Mouse (Mus musculus) lung, adult 2 months (tissue): Measurements from ENCODE around the gene Dnajc9. TPM values are rescaled to one million over a fixed set of nuclear protein-coding genes. Genes with fewer than 3 reads are reported as not detected.

Experiments used
- DNase-seq: peaks from one replicate; pipeline ENCODE4 v3.0.0; 2022
- H3K4me1 ChIP-seq: fragments of 200-500 bp; 2 replicates; pipeline ENCODE4 v1.6.1; 2011; ENCODE audit warnings: low read length; ENCODE audit not compliant: control insufficient read depth, insufficient read depth
- H3K4me3 ChIP-seq: fragments of 200-500 bp; replicated peaks from 2 replicates; pipeline ENCODE3; 2011; ENCODE audit warnings: low read depth, mild to moderate bottlenecking, control low read depth, low read length; ENCODE audit errors: extremely low read depth
- CTCF ChIP-seq: fragments of 200-500 bp; IDR thresholded peaks from 2 replicates; pipeline ENCODE4 v1.5.1; 2011; ENCODE audit warnings: mild to moderate bottlenecking, low read length, control low read depth; ENCODE audit not compliant: insufficient read depth
- POLR2A ChIP-seq: fragments of 200-500 bp; IDR thresholded peaks from 2 replicates; pipeline ENCODE4 v1.6.1; 2011; ENCODE audit warnings: low read depth, mild to moderate bottlenecking, control low read depth, low read length, borderline replicate concordance; ENCODE audit errors: extremely low read depth
- WGBS: fragments of 180-500 bp; shearing (Covaris S2); methylation state at CpG from one replicate; pipeline ENCODE4 v1.1.7; 2018; 5-methylcytosine and 5-hydroxymethylcytosine counted together
- polyA plus RNA-seq: library from polyadenylated mRNA; depleted of rRNA; stranded (reverse); fragments of >200 nt; gene quantifications from 2 replicates; pipeline ENCODE4 v1.2.3, GENCODE M21; 2012; rRNA removed

Dnajc9 gene
- polyA plus RNA-seq, 1 experiment, result 17.5 TPM

DNA sequence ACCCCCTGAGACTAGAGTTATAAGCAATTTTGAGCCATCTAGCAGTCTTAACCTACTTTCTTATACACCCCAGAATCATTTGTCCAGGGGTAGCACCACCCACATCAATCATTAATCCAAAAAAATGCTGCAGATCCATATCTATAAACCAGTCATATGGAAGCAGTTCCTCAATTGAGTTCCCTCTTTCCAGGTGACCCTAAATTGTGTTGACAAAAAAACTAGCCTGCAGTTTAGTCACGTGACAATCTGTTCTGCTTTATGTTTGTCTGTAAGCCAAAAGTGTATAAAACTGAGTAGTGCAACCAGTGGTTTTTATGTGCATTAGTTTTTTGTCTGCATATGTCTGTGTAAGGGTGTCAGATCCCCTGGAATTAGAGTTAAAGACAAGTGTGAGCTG, 16.9 kb downstream of the Dnajc9 start:
- DNase-seq, result no peak
- H3K4me3 ChIP-seq, result no peak overlapping the region
- TF ChIP-seq CTCF, result no peak
- no peak for TF ChIP-seq POLR2A
- H3K4me1 ChIP-seq, result peaks cover 2% of the 10 kb centered on the region; the same call in 1 of the 2 replicates
- WGBS, result 87% methylated on average over 1 of the region's 1 CpGs

DNA sequence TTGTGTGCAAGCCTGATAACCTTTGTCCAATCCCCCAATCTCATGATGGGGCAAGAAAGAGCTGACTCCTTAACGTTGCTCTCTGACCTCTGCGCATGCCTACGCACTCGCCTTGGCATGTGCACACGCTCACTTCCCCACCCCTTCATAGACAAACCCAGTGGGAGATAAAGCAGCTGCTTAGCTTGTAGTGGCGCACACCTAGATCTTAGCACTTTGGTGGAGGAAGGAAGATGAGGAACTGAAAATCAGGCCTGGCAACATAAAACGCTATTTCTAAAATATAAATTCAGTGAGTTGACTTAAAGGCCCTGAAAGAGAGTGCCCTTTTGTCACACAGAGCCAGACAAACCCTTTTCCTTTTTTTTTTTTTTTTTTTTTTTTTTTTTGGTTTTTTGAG, 17.9 kb downstream of the Dnajc9 start:
- Histone ChIP-seq H3K4me3 (no peak overlapping the region), H3K4me1 (peaks cover 2% of the 10 kb centered on the region; the same call in 1 of the 2 replicates)
- 80% methylated on average over 7 of the region's 7 CpGs for WGBS
- no peak for DNase-seq
- no peak for TF ChIP-seq CTCF
- TF ChIP-seq POLR2A, result no peak

DNA sequence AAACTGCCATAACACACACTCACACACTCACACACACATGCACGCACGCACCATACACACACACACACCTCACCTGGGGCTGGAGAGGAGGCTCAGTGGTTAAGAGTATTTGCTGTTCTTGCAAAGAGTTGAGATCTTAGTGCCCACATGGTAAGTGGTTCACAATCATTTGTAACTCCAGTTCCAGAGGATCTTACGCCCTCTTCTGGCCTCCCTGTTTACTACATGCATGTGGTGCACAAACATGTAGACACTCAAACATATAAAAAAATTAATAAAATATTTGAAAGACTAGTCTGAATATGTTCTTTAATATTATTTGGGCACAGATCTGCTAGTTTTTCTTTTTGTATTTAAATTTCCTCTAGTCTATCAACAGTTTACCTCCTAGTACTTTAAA, 20.4 kb downstream of the Dnajc9 start:
- DNase-seq, result no peak
- peaks cover 2% of the 10 kb centered on the region; the same call in 1 of the 2 replicates for H3K4me1 ChIP-seq
- WGBS, result 95% methylated on average over 3 of the region's 3 CpGs
- H3K4me3 ChIP-seq, result no peak overlapping the region
- TF ChIP-seq POLR2A (no peak), CTCF (no peak)

DNA sequence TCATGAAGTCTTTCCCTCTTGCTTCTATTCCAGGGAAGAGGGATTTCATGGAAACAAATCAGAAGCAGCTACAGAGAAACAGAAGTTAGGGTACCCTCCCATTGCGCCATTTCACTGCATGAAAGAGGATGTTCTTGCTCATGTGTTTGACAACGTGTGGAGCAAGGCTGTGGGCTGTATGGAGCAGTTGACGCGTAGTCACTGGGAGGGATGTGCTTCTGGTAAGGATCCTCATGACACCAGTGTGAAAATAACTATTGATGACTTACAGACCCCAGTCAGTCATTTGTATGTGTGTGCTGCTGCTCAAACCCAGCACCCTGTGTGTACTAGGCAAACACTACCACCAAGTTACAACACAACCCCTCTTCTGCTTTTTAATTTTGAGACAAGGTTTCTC, 25.5 kb downstream of the Dnajc9 start:
- Histone ChIP-seq H3K4me1 (no peaks in the 10 kb centered on the region), H3K4me3 (no peak overlapping the region)
- TF ChIP-seq POLR2A (no peak), CTCF (no peak)
- no peak for DNase-seq
- WGBS, result 88% methylated on average over 4 of the region's 4 CpGs

DNA sequence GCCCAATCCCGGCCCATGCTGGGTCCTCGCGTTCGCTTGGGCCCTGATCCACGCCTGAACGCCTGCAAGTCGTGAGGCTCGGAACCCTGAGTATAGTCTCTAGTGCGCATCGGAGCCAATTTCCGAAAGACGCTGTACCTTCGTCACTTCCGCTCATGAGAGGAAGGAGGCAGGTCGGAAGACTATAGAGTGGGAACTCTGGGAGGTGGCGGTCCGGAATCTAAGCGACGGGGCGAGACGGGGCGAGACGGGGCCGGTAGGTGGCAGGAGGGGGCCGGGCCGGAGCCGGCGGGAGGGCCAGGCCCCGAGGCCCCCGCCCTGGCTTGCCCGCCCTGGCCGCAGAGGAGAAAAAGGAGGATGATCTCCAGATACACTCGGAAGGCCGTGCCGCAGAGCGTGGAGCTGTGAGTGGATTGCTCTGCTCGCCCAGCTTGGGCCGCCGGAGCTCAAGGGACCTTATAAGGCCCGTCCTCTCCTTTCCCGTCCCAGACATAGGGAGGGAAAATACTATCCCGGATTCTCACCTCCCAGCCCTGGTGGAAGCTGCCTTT, 40.6 kb downstream of the Dnajc9 start, which contains the start of the genes Ecd and Fam149b:
Gene Ecd (minus strand): TSS at position 131 of the 551 bp plus-strand sequence.
Gene Fam149b (plus strand): TSS at position 172 of the 551 bp plus-strand sequence.
- Histone ChIP-seq H3K4me3 (peak within 1 kb of the TSS; percentile 86), H3K4me1 (peaks cover 3% of the 10 kb centered on the region; the same call in 1 of the 2 replicates)
- DNase-seq, result peak; percentile 93
- TF ChIP-seq CTCF, result no peak
- peak; percentile 63; the same call in 1 of the 2 replicates for TF ChIP-seq POLR2A
- WGBS, result under 1% methylated on average over 38 of the region's 42 CpGs

DNA sequence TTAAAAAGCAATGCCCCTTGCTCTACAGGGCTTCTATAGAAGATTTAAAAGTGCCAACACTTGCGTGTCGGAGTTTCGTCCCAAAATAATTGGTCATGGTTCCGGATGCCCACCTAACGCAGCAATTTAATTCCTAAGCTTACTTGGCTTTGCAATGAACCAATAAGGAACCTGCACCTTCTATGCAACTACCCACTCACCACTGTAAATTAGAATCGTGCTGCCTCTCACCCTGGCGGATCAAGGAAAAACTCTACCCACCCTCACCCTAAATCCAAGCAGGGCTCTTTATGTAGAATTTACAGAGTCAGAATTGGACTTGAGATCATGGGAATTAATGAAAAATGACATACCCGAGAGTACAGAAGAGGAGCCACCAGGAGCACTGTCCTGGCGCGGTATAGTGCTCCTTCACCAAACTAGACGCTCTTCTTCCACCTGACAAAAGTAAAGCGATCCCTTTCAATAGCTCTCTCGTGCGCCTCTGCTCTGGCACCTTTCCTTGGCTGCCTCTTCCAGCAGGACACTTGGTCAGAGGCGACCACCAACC, 41.2 kb downstream of the Dnajc9 start:
- peak overlapping the region; percentile 86 for H3K4me3 ChIP-seq
- H3K4me1 ChIP-seq, result peaks cover 3% of the 10 kb centered on the region; the same call in 1 of the 2 replicates
- DNase-seq, result no peak
- 2% methylated on average over 15 of the region's 15 CpGs for WGBS
- no peak for TF ChIP-seq POLR2A
- no peak for TF ChIP-seq CTCF

DNA sequence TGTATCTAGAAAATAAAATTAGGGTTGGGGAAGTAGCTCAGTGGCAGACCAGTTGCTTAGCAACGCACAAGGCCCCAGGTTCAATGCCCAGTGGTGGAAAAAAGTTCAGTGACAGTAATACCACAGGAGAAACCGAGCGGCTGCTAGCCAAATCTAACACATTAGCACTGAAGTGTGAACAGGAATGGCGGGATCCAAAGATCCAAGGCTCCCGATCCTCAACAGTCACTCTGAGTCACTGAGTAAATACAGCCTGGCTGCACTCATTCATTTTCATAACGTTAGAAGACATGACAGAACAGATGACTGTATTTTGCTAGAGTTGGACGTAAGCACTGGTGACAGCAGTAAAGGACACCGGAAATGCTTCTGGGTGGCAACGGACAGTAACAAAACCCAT, 42.8 kb downstream of the Dnajc9 start:
- Histone ChIP-seq H3K4me3 (no peak overlapping the region), H3K4me1 (peaks cover 3% of the 10 kb centered on the region; the same call in 1 of the 2 replicates)
- TF ChIP-seq CTCF, result no peak
- no peak for TF ChIP-seq POLR2A
- WGBS, result 74% methylated on average over 9 of the region's 9 CpGs
- DNase-seq, result no peak

DNA sequence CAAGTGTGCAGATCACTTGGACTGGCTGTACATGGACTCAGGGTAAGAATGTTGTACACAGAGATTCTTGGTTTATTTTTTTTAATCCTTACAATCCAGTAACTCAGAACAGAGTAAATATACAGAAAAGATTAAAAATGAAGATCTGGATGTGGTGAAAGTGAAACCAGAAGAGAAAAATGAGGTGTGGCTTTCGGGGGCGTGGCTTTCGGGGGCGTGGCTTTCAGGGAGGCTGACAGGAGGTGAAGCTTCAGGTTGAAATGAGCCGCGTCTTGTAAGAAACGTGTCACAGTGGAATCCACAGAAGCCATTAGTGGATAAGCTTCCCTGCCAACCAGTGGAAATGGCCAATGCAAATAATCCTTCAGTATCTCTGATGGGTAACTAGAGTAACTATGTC, 47.8 kb downstream of the Dnajc9 start:
- TF ChIP-seq CTCF (no peak), POLR2A (no peak)
- Histone ChIP-seq H3K4me3 (no peak overlapping the region), H3K4me1 (no peaks in the 10 kb centered on the region)
- no peak for DNase-seq
- 78% methylated on average over 7 of the region's 7 CpGs for WGBS

DNA sequence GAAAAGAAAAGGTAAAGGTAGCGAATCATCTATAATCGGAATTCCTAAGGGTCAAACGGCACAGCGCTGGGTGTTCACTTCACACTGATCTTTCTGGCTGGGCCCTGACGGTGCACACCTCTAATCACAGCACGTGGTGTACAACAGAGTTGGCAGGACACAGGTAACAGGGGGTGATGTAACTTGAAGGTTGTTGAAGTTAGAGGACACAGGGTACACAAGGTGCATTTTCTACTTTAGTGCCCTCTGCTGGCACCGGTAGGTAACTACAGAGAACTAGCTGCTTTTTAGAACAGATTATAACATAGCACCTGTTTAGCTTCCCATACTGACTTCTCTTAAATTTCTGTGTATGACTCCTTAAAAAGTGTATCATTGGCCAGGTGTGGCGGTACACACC, 48.6 kb downstream of the Dnajc9 start:
- DNase-seq, result peak; percentile 17
- no peak for TF ChIP-seq CTCF
- no peak for TF ChIP-seq POLR2A
- WGBS, result 81% methylated on average over 8 of the region's 8 CpGs
- no peak overlapping the region for H3K4me3 ChIP-seq
- no peaks in the 10 kb centered on the region for H3K4me1 ChIP-seq

DNA sequence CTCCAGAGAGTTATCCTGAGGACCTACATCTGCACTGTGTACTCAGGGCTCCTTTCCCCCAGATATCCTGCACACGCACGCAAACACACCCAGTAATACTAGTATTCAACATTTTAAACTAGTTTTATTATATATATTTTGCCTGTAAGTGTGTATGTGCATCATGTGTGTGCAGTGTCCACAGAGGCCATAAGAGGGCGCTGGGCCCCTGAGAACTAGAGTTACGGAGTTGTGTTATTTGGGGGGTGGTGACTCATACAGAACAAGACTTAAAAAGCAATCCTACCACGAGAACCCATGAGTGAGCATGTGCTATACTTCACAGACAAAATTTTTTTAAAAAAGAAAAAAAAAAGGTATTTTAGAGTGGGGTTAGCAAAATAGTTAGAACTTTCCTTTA, 49.3 kb downstream of the Dnajc9 start:
- 95% methylated on average over 5 of the region's 5 CpGs for WGBS
- TF ChIP-seq CTCF, result no peak
- no peak for TF ChIP-seq POLR2A
- Histone ChIP-seq H3K4me3 (no peak overlapping the region), H3K4me1 (no peaks in the 10 kb centered on the region)
- no peak for DNase-seq

Other genes starting within 250 kb of the Dnajc9 start
- 4.3 and 5.7 TPM in 2 replicates for gene Kcnk5, start 207.1 kb downstream of the Dnajc9 start, polyA plus RNA-seq
- 0.12 TPM in 1 of 2 replicates, not detected in the other for gene Kcnk16, start 119.7 kb downstream of the Dnajc9 start, polyA plus RNA-seq
- 15.1 and 20.8 TPM in 2 replicates for gene Nudt13, start 94.2 kb downstream of the Dnajc9 start, polyA plus RNA-seq
- 10.8 and 14.4 TPM in 2 replicates for gene Ecd, start 40.8 kb downstream of the Dnajc9 start, polyA plus RNA-seq
- gene Fam149b, start 40.7 kb downstream of the Dnajc9 start, polyA plus RNA-seq, result 21.0 and 24.6 TPM in 2 replicates
- 29.9 and 32.3 TPM in 2 replicates for gene Mrps16, start 4.7 kb upstream of the Dnajc9 start, polyA plus RNA-seq
- 1.4 and 1.7 TPM in 2 replicates for gene Cfap70, start 63.3 kb upstream of the Dnajc9 start, polyA plus RNA-seq
- gene Anxa7, start 91.2 kb upstream of the Dnajc9 start, polyA plus RNA-seq, result 83.1 and 88.9 TPM in 2 replicates
- gene Mss51, start 108.0 kb upstream of the Dnajc9 start, polyA plus RNA-seq, result 0.42 and 2.6 TPM in 2 replicates
- gene Ppp3cb, start 157.7 kb upstream of the Dnajc9 start, polyA plus RNA-seq, result 6.5 and 14.2 TPM in 2 replicates